Mouse (Mus musculus) left cerebral cortex, adult 2 months (tissue): ENCODE results near the gene Pnrc1. TPM values are rescaled to one million over a fixed set of nuclear protein-coding genes. Genes with fewer than 3 reads are reported as not detected.

ENCODE experiments used
- DNase-seq, 2 experiments: peaks; one replicate each; pipeline ENCODE4 v3.0.0; 2021 to 2022; ENCODE audit warnings: low spot score in 2 of 2, mixed read lengths in 1 of 2; ENCODE audit errors: extremely low spot score in 1 of 2
- H3K27ac ChIP-seq: fragments of 200-600 bp; 2 replicates; pipeline ENCODE4 v1.8.1; 2022
- H3K4me3 ChIP-seq: fragments of 200-600 bp; 2 replicates; pipeline ENCODE4 v1.8.1; 2022
- CTCF ChIP-seq: fragments of 200-600 bp; IDR thresholded peaks from 2 replicates; pipeline ENCODE4 v1.8.1; 2022; ENCODE audit warnings: antibody characterized with exemption, mild to moderate bottlenecking, moderate library complexity
- intact Hi-C: fragments of 180-260 bp; cut with DNase I; formaldehyde crosslinking; loops from one replicate; pipeline ENCODE4 v1.15.1; 2025
- total RNA-seq, 2 experiments: library from RNA; stranded (reverse); gene quantifications; 2 replicates each; pipeline ENCODE4 v1.2.3; 2021

Pnrc1 gene
- total RNA-seq, 2 experiments from 2014 or later: 152 to 156 TPM

DNA sequence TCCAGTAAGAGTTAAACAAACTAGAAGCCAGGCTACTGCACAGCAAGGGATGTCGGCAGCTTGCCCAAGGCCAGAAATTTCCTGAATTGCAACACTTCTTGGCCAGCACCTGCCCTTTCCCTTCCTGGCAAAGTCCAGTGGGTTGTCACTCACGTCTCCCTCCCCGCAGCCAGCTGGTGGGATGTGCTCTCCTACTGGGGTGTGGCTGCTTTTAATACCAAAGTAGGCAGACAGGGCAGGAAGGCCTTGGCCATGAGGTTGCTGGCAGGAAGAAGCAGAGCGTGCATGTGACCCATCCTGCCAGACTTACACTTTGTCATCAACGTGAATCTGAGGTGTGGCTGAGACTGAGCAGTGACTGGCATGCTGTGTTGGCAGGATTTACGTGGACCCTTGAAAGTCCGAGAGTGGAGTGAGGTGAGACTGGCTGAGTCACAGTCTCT is 28.6 kb downstream of the Pnrc1 start:
- Histone ChIP-seq H3K27ac (no peak overlapping the region), H3K4me3 (no peak overlapping the region)
- intact Hi-C loops: no loop called here
- no peak for TF ChIP-seq CTCF
- DNase-seq: peak in 1 of 2 experiments; percentile 27

DNA sequence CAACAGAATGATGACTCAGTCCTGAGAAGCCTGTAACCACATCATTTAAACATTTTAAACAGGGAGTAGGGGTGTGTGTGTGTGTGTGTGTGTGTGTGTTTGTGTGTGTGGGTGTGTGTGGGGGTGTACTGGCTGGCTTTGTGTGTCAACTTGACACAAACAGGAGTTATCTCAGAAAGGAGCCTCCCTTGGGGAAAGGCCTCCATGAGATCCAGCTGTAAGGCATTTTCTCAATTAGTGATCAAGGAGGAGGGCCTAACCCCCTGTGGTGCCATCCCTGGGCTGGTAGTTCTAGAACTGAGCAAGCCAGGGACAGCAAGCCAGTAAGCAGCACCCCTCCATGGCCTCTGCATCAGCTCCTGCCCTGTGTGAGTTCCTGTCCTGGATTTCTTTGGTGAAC is 29.7 kb downstream of the Pnrc1 start:
- H3K27ac ChIP-seq: no peak overlapping the region
- intact Hi-C loops: no loop called here
- DNase-seq: no peak
- TF ChIP-seq CTCF: no peak
- H3K4me3 ChIP-seq: no peak overlapping the region

DNA sequence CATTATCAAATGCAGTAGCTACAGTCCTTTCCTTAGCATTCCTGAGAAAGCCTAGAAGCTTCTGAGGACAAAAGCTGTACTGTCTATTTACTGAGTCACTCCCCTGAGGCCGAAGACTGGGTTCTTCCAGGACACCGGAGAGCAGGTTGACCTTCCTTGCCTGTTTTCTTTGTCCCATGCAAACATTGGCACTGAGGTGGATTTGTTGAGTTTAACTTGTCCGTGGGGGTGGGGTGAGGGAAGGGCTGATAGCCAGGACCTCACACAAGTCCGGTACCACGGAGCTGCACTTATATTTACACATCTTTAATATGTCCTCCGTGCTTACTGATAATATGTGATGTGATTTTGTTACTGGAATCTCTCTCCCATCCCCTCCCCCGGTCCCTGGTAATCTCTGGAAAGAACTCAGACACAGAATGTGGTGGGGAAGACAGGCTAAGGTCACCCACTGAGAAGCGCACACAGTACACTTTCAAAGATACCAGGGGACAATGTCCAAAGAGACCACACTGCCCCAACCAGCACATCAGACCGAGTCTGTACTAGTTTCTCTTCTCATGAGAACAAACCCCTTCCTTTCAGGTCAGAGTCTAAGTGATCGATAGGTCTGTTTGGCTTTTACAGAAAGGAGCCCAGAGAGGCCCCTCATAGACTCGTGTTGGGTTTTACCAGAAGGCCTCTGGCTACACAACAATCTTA is 32.5 kb downstream of the Pnrc1 start:
- H3K27ac ChIP-seq: no peak overlapping the region
- intact Hi-C loops: no loop called here
- H3K4me3 ChIP-seq: no peak overlapping the region
- TF ChIP-seq CTCF: no peak
- DNase-seq: no peak

DNA sequence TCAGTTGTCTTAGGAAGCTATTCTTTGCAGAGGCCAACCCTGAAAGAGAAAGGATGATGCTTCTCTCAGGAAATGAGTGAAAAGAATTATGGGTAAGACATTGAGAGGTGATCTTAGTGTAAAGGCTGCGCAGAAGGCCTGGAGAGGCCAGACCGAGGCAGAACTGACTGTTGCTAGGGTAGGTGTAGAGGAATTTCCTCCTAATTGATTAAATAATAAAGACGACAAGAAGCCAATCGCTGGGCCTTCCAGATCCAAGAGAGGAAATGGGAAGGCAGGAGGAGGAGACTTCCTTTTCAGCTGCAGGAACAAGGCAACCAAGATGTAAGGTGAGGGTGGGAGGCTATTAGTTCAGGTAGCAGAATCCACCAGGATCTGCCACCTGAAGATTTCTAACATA is 35.3 kb downstream of the Pnrc1 start:
- no peak overlapping the region for H3K4me3 ChIP-seq
- TF ChIP-seq CTCF: no peak
- intact Hi-C loops: no loop called here

DNA sequence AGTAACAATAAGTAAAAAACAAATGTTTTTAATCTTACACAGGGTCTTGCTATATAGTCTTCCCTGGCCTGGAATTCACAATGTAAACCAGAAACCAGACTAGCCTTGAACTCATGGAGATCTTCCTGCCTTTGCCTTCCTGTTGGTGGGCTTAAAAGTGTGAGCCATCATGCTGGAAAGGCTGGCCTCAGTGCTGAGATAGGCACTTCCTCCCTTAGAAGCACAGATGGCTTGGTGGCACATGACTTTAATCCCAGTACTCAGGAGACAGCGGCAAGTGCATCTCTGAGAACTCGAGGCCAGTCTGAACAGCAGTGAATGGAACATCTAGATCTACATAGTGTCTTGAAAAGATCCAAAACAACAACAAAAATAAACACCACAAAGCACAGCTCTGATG is 39.1 kb downstream of the Pnrc1 start:
- intact Hi-C loops: loop anchor here (2.0 kb wide), 1 partner anchor 38 kb away; no protein-coding TSS in a partner anchor
- Histone ChIP-seq H3K27ac (no peak overlapping the region), H3K4me3 (no peak overlapping the region)
- no peak for DNase-seq
- TF ChIP-seq CTCF: no peak

More for the DNA sequence above, 35.3 kb downstream of the Pnrc1 start:
- H3K27ac ChIP-seq: no peak overlapping the region
- DNase-seq: no peak

DNA sequence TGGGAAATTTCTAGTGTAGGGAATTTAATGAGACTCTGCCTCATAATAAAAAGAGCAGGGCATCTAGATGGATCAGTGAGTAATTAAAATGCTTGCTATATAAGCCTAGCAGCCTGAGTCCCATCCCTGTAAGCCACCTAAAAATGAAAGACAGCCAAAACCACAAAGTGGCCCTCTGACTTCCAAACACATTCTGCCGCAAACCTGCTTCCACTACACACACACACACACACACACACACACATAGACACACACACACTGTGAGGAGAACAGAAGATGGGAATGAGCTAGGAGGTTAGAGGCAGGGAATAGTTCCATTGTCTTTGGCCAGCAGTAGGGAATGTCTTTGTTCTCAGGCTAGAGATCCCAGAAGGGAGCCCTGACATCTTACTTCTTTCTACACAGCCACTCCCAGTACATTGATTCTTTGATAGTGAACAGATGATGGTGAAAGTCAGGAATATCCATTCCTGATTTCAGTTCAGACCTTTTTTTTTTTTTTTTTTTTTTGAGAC is 40.2 kb downstream of the Pnrc1 start:
- no peak overlapping the region for H3K27ac ChIP-seq
- intact Hi-C loops: loop anchor here (2.0 to 10.0 kb wide), 3 partner anchors 39 to 1305 kb away; partner anchors contain the start of genes Akirin2 and Ube2j1
- no peak for TF ChIP-seq CTCF
- H3K4me3 ChIP-seq: no peak overlapping the region
- DNase-seq: no peak

DNA sequence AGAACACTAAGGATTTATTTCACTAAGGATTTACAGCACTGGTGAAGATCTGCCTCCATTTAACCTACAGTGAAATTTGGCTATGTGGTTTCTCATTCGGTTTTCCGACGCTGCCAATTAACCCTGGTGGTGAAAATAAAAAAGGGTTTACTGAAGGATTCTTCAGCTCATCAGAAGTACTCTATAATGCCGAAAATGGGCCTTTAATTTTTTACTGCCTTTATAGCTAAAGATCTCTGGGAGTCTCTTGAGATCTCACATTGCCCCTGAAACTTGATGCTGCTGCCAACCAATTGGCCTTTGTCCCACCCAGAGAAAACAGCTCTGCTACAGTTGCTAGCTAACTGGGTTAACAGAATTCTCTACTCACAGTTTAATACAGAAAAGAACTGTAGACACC is 41.0 kb downstream of the Pnrc1 start:
- intact Hi-C loops: loop anchor here (1.0 to 10.0 kb wide), 3 partner anchors 60 to 1306 kb away; partner anchors contain the start of genes Akirin2, Pm20d2 and Ube2j1
- TF ChIP-seq CTCF: peak; percentile 36
- Histone ChIP-seq H3K4me3 (peak overlapping the region; percentile 87), H3K27ac (peak overlapping the region; percentile 86)
- no peak for DNase-seq

DNA sequence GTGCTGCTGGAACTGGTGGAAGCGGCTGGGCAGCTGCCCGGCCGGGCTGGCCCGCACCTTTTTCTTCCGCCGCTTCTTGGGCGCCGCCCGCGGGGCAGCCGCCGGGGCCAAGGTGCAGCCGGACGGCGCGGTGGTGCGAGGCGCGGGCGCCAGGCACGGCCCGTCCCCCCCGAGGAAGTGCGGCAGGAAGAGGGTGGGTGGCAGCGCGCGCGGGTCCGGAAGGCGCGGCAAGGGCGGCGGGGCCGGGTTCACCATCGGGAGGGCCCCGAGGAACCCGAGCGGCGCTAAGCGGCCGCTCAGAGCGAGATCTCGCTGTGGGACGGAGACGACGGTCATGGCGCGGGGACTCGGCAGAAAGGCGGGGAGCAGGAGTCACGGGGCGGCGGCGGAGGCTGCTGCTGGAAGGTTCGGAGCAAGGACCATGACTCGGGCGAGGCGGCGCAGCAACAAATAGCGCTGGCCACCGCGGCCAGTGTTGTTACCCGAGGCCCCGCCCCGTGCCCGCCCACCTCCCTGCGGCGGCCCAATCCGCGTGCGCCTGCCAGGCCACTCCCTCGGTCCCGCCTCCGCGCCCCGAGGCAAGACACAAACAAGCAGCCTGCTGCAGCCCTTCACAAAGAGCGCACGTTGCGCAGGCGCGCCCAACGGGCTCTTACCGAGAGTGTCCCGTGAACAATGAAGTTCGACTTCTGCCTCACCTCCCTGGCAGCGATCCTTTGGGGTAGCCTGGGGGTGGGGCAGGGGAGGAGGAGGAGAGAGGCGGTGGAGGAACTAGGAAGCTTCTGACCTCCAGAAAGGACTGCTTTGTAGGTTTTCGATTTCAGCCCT is 41.7 kb downstream of the Pnrc1 start:
- peak overlapping the region; percentile 87 for H3K4me3 ChIP-seq
- intact Hi-C loops: loop anchor here (1.0 to 10.0 kb wide), 3 partner anchors 59 to 1307 kb away; partner anchors contain the start of genes Akirin2, Pm20d2 and Ube2j1
- peak overlapping the region; percentile 100 for H3K27ac ChIP-seq
- peak; percentile 97 to 98 for DNase-seq
- no peak for TF ChIP-seq CTCF

DNA sequence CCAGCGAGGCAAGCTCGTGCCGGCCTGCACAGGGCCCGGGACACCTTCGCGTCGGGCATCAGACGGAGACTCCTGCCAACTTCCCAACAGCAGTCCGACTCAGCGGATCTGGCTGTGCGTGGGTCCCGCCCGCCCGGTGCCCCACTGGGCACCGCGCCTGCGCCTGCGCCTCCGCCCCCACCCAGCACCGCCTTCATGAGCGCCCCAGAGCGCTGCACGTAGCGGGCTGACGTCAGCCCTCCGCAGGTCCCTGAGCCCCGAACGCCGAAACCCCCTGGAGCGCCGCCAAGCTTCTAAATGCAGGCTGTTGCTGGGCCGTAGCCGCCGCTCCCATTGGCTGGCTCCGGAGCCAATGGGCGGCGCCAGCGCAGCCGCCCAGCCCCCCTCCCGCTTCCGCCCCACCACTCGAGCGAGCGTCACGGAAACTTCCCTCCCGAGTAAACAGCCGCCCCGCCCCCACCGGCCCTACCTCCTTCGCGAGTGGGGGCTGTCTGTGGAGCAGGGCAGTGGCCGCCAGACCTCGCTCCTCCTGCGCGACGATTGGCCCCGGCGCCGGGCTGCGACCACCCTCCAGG is 42.4 kb downstream of the Pnrc1 start:
- no peak for TF ChIP-seq CTCF
- Histone ChIP-seq H3K4me3 (peak overlapping the region; percentile 87), H3K27ac (peak overlapping the region; percentile 100)
- intact Hi-C loops: loop anchor here (1.0 to 10.0 kb wide), 4 partner anchors 39 to 1307 kb away; partner anchors contain the start of genes Akirin2, Pm20d2, Srsf12 and Ube2j1
- peak; percentile 98 to 99 for DNase-seq

DNA sequence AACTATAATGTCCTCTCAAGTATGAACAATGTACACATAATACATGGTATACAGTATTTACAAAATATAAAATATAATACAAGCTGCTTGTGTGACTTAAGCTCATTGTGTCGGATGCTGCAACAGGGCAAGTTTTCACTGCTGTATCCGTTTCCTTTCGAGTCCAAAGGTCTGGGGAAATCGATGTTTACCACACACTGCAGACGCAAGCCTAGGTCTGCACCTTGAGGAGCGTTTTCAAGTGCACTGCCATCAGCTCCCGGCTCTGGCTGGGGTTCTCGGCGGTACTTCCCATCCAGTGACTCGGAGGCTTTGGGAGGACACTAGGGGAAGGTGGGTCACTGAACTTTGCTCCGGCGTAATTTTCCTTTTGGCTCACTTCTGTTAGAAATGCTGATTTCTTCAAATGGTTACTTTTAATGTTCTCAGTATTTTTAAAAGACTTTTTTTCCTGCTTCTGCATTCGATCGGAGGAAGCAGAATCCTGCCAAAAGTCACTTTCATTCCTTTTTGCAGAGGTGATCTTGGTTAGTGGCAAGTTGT is 44.0 kb downstream of the Pnrc1 start:
- intact Hi-C loops: loop anchor here (2.0 to 10.0 kb wide), 3 partner anchors 37 to 1309 kb away; partner anchors contain the start of genes Akirin2, Srsf12 and Ube2j1
- peak overlapping the region; percentile 0; the same call in 1 of the 2 replicates for H3K4me3 ChIP-seq
- no peak for DNase-seq
- TF ChIP-seq CTCF: no peak
- H3K27ac ChIP-seq: no peak overlapping the region

DNA sequence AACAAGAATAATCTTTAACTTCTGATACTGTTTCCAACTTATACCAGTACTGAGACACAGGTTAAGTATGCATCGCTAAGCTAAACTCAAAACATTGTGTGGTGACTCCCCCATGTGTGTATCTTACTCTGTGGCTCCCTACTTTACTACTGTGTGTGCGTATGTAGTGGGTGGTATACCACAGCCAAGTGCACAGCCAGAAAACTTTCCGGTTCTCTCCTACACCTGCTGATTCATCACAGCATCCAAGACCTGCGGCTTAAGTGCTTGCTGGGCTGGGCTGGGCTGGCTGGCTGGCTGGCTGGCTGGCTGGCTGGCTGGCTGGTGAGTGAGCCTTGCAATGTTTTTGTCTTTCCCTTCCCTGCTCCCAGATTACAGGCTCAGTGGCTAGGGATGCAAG is 46.0 kb downstream of the Pnrc1 start:
- TF ChIP-seq CTCF: no peak
- no peak overlapping the region for H3K4me3 ChIP-seq
- intact Hi-C loops: loop anchor here (10.0 kb wide), 1 partner anchor 1311 kb away; the partner anchor contains the start of gene Akirin2
- no peak overlapping the region for H3K27ac ChIP-seq
- DNase-seq: peak; percentile 21 to 38
